In genomic region chr5:114004573-114004972, GRCm38 (mm10) we compare ENCODE assay signal across 36 mouse cellular contexts. TPM values are rescaled to one million over a fixed set of nuclear protein-coding genes. Genes with fewer than 3 reads are reported as not detected.
A peak's percentile ranks its signal among the peaks of the same experiment; 100 is the strongest.
DNase-seq lines count a peak whose midpoint lies in the region; ATAC-seq lines count a peak whose summit lies in the region.
"Had no signal": no experiment of that assay in that cellular context is flagged by ENCODE, and none has a peak within 500 bp of the region (broad histone marks: within the 10 kb centered on the region; RNA-seq: fewer than 3 reads in every experiment).

No protein-coding gene starts in this region.

- no peaks in the 10 kb centered on the region for H3K9me3 ChIP-seq in intestine, embryonic 15.5 days
- H3K9me3 ChIP-seq in intestine, embryonic 16.5 days (ENCODE audit: control insufficient read depth, low read length): no peaks in the 10 kb centered on the region
- H3K9me3 ChIP-seq in kidney, embryonic 15.5 days (replicated peaks): no peaks in the 10 kb centered on the region
- H3K9me3 ChIP-seq in forebrain, embryonic 14.5 days (replicated peaks; ENCODE audit: control insufficient read depth, low read length): no peaks in the 10 kb centered on the region
- H3K9me3 ChIP-seq: embryonic facial prominence, embryonic 10.5 days; embryonic facial prominence, embryonic 15.5 days; forebrain, embryonic 13.5 days; hindbrain, embryonic 12.5 days; limb, embryonic 12.5 days; liver, embryonic 15.5 days; lung, embryonic 15.5 days had no signal

- H3K4me2 ChIP-seq in intestine, embryonic 15.5 days (replicated peaks): peak overlapping the region; percentile 17
- peak overlapping the region; percentile 31 for H3K4me2 ChIP-seq in intestine, embryonic 16.5 days (ENCODE audit: low read depth, low read length)
- peak overlapping the region; percentile 19; the same call in 1 of the 2 replicates for H3K4me2 ChIP-seq in kidney, embryonic 15.5 days
- H3K4me2 ChIP-seq in forebrain, embryonic 14.5 days (ENCODE audit: low read length): no peak overlapping the region
- H3K4me2 ChIP-seq: embryonic facial prominence, embryonic 15.5 days; forebrain, embryonic 13.5 days; heart, embryonic 11.5 days; hindbrain, embryonic 12.5 days; limb, embryonic 12.5 days; liver, embryonic 15.5 days; lung, embryonic 15.5 days; midbrain, embryonic 11.5 days had no signal

- DNase-seq in kidney, postnatal 36 days: peak; percentile 72 to 76
- no peak for DNase-seq in adrenal gland, adult (ENCODE audit: inconsistent age in 2 of 2, low spot score in 1 of 2)
- DNase-seq in forebrain, embryonic 14.5 days (ENCODE audit: low spot score): no peak
- DNase-seq in right cerebral cortex, postnatal 10 days (ENCODE audit: low spot score in 2 of 2): no peak
- DNase-seq: adrenal gland, adult 2 months; adrenal gland, postnatal 36 days; B cell, adult 2 months; cerebellum, adult 18-20 months; cerebellum, postnatal 14 days; gastrocnemius, postnatal 14 days; heart, postnatal 36 days; layer of hippocampus, adult 9-11 months; lung, postnatal 36 days; right cerebral cortex, postnatal 25 days; spleen, adult 18-20 months; thymus, adult 18-20 months; thymus, postnatal 25 days had no signal

- 0 out of 2 replicates have a peak, but pooled peaks cover 7% of the 10 kb centered on the region for H3K4me1 ChIP-seq in intestine, embryonic 15.5 days (replicated peaks)
- peaks cover 3% of the 10 kb centered on the region for H3K4me1 ChIP-seq in intestine, embryonic 16.5 days (ENCODE audit: control insufficient read depth, insufficient read depth, low read length)
- H3K4me1 ChIP-seq in kidney, embryonic 15.5 days: peaks cover 20% of the 10 kb centered on the region
- H3K4me1 ChIP-seq in forebrain, embryonic 14.5 days (ENCODE audit: control insufficient read depth, insufficient read depth, low read length): no peaks in the 10 kb centered on the region
- H3K4me1 ChIP-seq: embryonic facial prominence, embryonic 10.5 days; embryonic facial prominence, embryonic 15.5 days; forebrain, embryonic 13.5 days; hindbrain, embryonic 12.5 days; limb, embryonic 12.5 days; lung, embryonic 15.5 days had no signal

- H3K9ac ChIP-seq in intestine, embryonic 15.5 days: no peak overlapping the region
- H3K9ac ChIP-seq in intestine, embryonic 16.5 days (ENCODE audit: low read depth, low read length): peak overlapping the region; percentile 57; the same call in 1 of the 2 replicates
- no peak overlapping the region for H3K9ac ChIP-seq in kidney, embryonic 15.5 days
- no peak overlapping the region for H3K9ac ChIP-seq in forebrain, embryonic 14.5 days (ENCODE audit: low read length)
- H3K9ac ChIP-seq: embryonic facial prominence, embryonic 15.5 days; forebrain, embryonic 13.5 days; hindbrain, embryonic 12.5 days; limb, embryonic 12.5 days; liver, embryonic 15.5 days; lung, embryonic 15.5 days had no signal

- peak overlapping the region; percentile 54 for H3K27ac ChIP-seq in intestine, embryonic 15.5 days
- H3K27ac ChIP-seq in intestine, embryonic 16.5 days (ENCODE audit: low read length): peak overlapping the region; percentile 84
- H3K27ac ChIP-seq in kidney, embryonic 15.5 days: peak overlapping the region; percentile 74
- no peak overlapping the region for H3K27ac ChIP-seq in forebrain, embryonic 14.5 days (ENCODE audit: low read depth, low read length)
- H3K27ac ChIP-seq: embryonic facial prominence, embryonic 10.5 days; embryonic facial prominence, embryonic 15.5 days; forebrain, embryonic 13.5 days; hindbrain, embryonic 12.5 days; hindbrain, postnatal 0 days; limb, embryonic 12.5 days; liver, embryonic 15.5 days; lung, embryonic 15.5 days; stomach, postnatal 0 days had no signal

- 49% methylated on average over 11 of the region's 11 CpGs for WGBS in intestine, embryonic 15.5 days
- WGBS in intestine, embryonic 16.5 days: 62% methylated on average over 11 of the region's 11 CpGs
- 64% methylated on average over 11 of the region's 11 CpGs for WGBS in kidney, embryonic 15.5 days
- 84% methylated on average over 11 of the region's 11 CpGs for WGBS in forebrain, embryonic 14.5 days

- no peak overlapping the region; the same call in 1 of the 2 replicates for H3K4me3 ChIP-seq in intestine, embryonic 15.5 days (replicated peaks)
- peak overlapping the region; percentile 31 for H3K4me3 ChIP-seq in intestine, embryonic 16.5 days (ENCODE audit: low read length)
- H3K4me3 ChIP-seq in kidney, embryonic 15.5 days (replicated peaks): no peak overlapping the region
- no peak overlapping the region for H3K4me3 ChIP-seq in forebrain, embryonic 14.5 days (ENCODE audit: low read depth, low read length)
- H3K4me3 ChIP-seq: embryonic facial prominence, embryonic 10.5 days; embryonic facial prominence, embryonic 15.5 days; forebrain, embryonic 13.5 days; hindbrain, embryonic 12.5 days; limb, embryonic 12.5 days; liver, embryonic 15.5 days; lung, embryonic 15.5 days had no signal

- H3K27me3 ChIP-seq in intestine, embryonic 15.5 days (replicated peaks): no peaks in the 10 kb centered on the region
- H3K27me3 ChIP-seq in intestine, embryonic 16.5 days (replicated peaks; ENCODE audit: control insufficient read depth, insufficient read depth, low read length): no peaks in the 10 kb centered on the region
- no peaks in the 10 kb centered on the region for H3K27me3 ChIP-seq in kidney, embryonic 15.5 days
- H3K27me3 ChIP-seq in forebrain, embryonic 14.5 days (replicated peaks; ENCODE audit: control insufficient read depth, insufficient read depth, low read length): no peaks in the 10 kb centered on the region
- H3K27me3 ChIP-seq: embryonic facial prominence, embryonic 15.5 days; forebrain, embryonic 13.5 days; hindbrain, embryonic 12.5 days; lung, embryonic 15.5 days had no signal

- ATAC-seq in intestine, embryonic 15.5 days: peak; percentile 70
- ATAC-seq in intestine, embryonic 16.5 days: peak; percentile 66
- ATAC-seq in kidney, embryonic 15.5 days (replicated peaks; ENCODE audit: low FRiP score): no peak
- ATAC-seq in forebrain, embryonic 14.5 days: no peak
- ATAC-seq: forebrain, embryonic 13.5 days; hindbrain, postnatal 0 days; midbrain, embryonic 16.5 days had no signal

- no peaks in the 10 kb centered on the region for H3K36me3 ChIP-seq in intestine, embryonic 15.5 days
- H3K36me3 ChIP-seq in intestine, embryonic 16.5 days (ENCODE audit: control insufficient read depth, insufficient read depth, low read length): no peaks in the 10 kb centered on the region
- H3K36me3 ChIP-seq in kidney, embryonic 15.5 days: no peaks in the 10 kb centered on the region
- H3K36me3 ChIP-seq in forebrain, embryonic 14.5 days (ENCODE audit: control insufficient read depth, insufficient read depth, low read length): no peaks in the 10 kb centered on the region
- H3K36me3 ChIP-seq: embryonic facial prominence, embryonic 10.5 days; embryonic facial prominence, embryonic 15.5 days; hindbrain, embryonic 12.5 days; limb, embryonic 12.5 days; liver, embryonic 15.5 days; lung, embryonic 15.5 days had no signal

RNA-seq across cellular contexts. Expression of gene Dao, which starts 1.1 kb away (rescaled TPM):
- polyA plus RNA-seq in intestine, embryonic 15.5 days (2015; fragmentation: Nextera tagmentation; extraction: Ambion mirVana): 13.8 and 17.1 TPM in 2 replicates
- polyA plus RNA-seq in intestine, embryonic 16.5 days (2015; fragmentation: Nextera tagmentation; extraction: Ambion mirVana): 31.0 and 32.5 TPM in 2 replicates
- 14.2 and 14.9 TPM in 2 replicates for polyA plus RNA-seq in kidney, embryonic 15.5 days (2015; fragmentation: Nextera tagmentation; extraction: Ambion mirVana)
- polyA plus RNA-seq in forebrain, embryonic 14.5 days (2014; fragmentation: Nextera tagmentation; extraction: Ambion mirVana): not detected in 2 replicates
- polyA plus RNA-seq: adrenal gland, adult 2 months; brain, embryonic 14.5 days; embryonic facial prominence, embryonic 10.5 days; embryonic facial prominence, embryonic 15.5 days; forebrain, embryonic 13.5 days; heart, embryonic 11.5 days; heart, embryonic 16.5 days; hindbrain, embryonic 12.5 days; limb, embryonic 12.5 days; liver, adult 2 months; liver, embryonic 15.5 days; lung, embryonic 15.5 days; midbrain, embryonic 11.5 days; midbrain, embryonic 16.5 days; neural tube, embryonic 14.5 days had no signal

RNA-seq across cellular contexts. Expression of gene Ssh1, which starts 10.9 kb away (rescaled TPM):
- 10.1 and 11.8 TPM in 2 replicates for polyA plus RNA-seq in intestine, embryonic 15.5 days (2015; fragmentation: Nextera tagmentation; extraction: Ambion mirVana)
- polyA plus RNA-seq in intestine, embryonic 16.5 days (2015; fragmentation: Nextera tagmentation; extraction: Ambion mirVana): 7.1 and 7.8 TPM in 2 replicates
- polyA plus RNA-seq in kidney, embryonic 15.5 days (2015; fragmentation: Nextera tagmentation; extraction: Ambion mirVana): 14.7 and 18.3 TPM in 2 replicates
- 16.0 and 16.6 TPM in 2 replicates for polyA plus RNA-seq in forebrain, embryonic 14.5 days (2014; fragmentation: Nextera tagmentation; extraction: Ambion mirVana)

Comparison
In these comparisons a context has a peak if more than half of its experiments do, and no peak if none do; other contexts are left out.
1. ATAC-seq: peak in intestine, embryonic 15.5 days (single experiment) and intestine, embryonic 16.5 days (single experiment); none in kidney, embryonic 15.5 days (single experiment) and forebrain, embryonic 14.5 days (single experiment).
2. DNase-seq: peak in kidney, postnatal 36 days (2 of 2); none in adrenal gland, adult (0 of 2), forebrain, embryonic 14.5 days (single experiment) and right cerebral cortex, postnatal 10 days (0 of 2).
3. RNA of gene Dao, which starts 1.1 kb away (polyA plus RNA-seq): 31.0 to 32.5 TPM in intestine, embryonic 16.5 days, 14.2 to 14.9 TPM in kidney, embryonic 15.5 days and 13.8 to 17.1 TPM in intestine, embryonic 15.5 days; not detected in forebrain, embryonic 14.5 days; every median in the first group is over 10 times any median in the second.